Mouse (Mus musculus): ENCODE data around the gene AC129217.1. TPM values are rescaled to one million over a fixed set of nuclear protein-coding genes. Genes with fewer than 3 reads are reported as not detected.

The AC129217.1 gene
- total and polyA plus RNA-seq, 3 experiments, result 0.23 to 53.4 TPM; not detected in 1

- TF ChIP-seq MAFK (IDR thresholded peaks at IDR 0.05; ENCODE audit: borderline replicate concordance, low read depth, low read length) (no peak; the same call in 1 of the 2 replicates), ZMIZ1 (IDR thresholded peaks at IDR 0.05; ENCODE audit: low read depth, low read length) (peak; percentile 79; the same call in 1 of the 2 replicates), MYB (IDR thresholded peaks at IDR 0.05; ENCODE audit: low read depth, low read length) (no peak), MXI1 (IDR thresholded peaks at IDR 0.05; ENCODE audit: low read depth, low read length) (peak; percentile 100)
Observed at GRCm38 (mm10) chr19:8880311-8881033, 50.9 kb downstream of the AC129217.1 start, which contains the start of gene Uqcc3 (continued).

GRCm38 (mm10) chr19:8881034-8881392 is 51.4 kb downstream of the AC129217.1 start:
- Histone ChIP-seq H3K79me2 (ENCODE audit: control insufficient read depth, insufficient read depth, low read length, poor library complexity) (peaks cover 7% of the 10 kb centered on the region), H3K27ac (ENCODE audit: control insufficient read depth, low read depth, low read length) (0 out of 2 replicates have a peak overlapping the region, but pooled peaks have one; percentile 3), H3K36me3 (ENCODE audit: control insufficient read depth in 1 of 2, insufficient read depth in 2 of 2, low read length in 2 of 2) (peaks cover 0 to 6% of the 10 kb centered on the region in 2 experiments; a peak in 3 of 4 replicates), H3K27me3 (ENCODE audit: control insufficient read depth in 1 of 2, insufficient read depth in 2 of 2, low read length in 2 of 2) (no peaks in the 10 kb centered on the region), H3K9ac (ENCODE audit: control insufficient read depth, low read depth, low read length, poor library complexity, severe bottlenecking) (peak overlapping the region; percentile 77), H3K4me1 (ENCODE audit: control insufficient read depth in 1 of 2, insufficient read depth in 2 of 2, low read length in 2 of 2) (0 out of 4 replicates have a peak, but pooled peaks cover 0 to 2% of the 10 kb centered on the region in 2 experiments), H3K9me3 (replicated peaks; ENCODE audit: insufficient read depth, low read length) (no peaks in the 10 kb centered on the region), H3K4me3 (ENCODE audit: control insufficient read depth in 1 of 2, insufficient read depth in 1 of 2, low read depth in 2 of 2, low read length in 2 of 2) (peak overlapping the region; percentile 62 to 82)
- TF ChIP-seq MAZ (IDR thresholded peaks at IDR 0.05; ENCODE audit: low read depth, low read length) (no peak), MYC (IDR thresholded peaks at IDR 0.05; ENCODE audit: low read depth, low read length) (no peak), ZNF384 (IDR thresholded peaks at IDR 0.05; ENCODE audit: low read depth, low read length) (0 out of 2 replicates have a peak, but pooled peaks have one; percentile 4)
- no peak for DNase-seq (ENCODE audit: low read depth, low spot score)

- peaks cover 14% of the 10 kb centered on the region for H3K79me2 ChIP-seq (ENCODE audit: control insufficient read depth, insufficient read depth, low read length, poor library complexity)
Observed at GRCm38 (mm10) chr19:8883616-8884015, 54.0 kb downstream of the AC129217.1 start, which contains the start of the genes Lbhd1 and Gm49403. Gene Lbhd1, plus strand, starts transcription at chr19:8883732. Gene Gm49403, plus strand, starts transcription at chr19:8883930.

More at GRCm38 (mm10) chr19:8883616-8884015, 54.0 kb downstream of the AC129217.1 start, which contains the start of the genes Lbhd1 and Gm49403:
- peaks cover 0 to 10% of the 10 kb centered on the region in 2 experiments; a peak in 1 of 4 replicates for H3K4me1 ChIP-seq (ENCODE audit: control insufficient read depth in 1 of 2, insufficient read depth in 2 of 2, low read length in 2 of 2)
- no peaks in the 10 kb centered on the region for H3K9me3 ChIP-seq (replicated peaks; ENCODE audit: insufficient read depth, low read length)
- no peak for TF ChIP-seq RAD21 (IDR thresholded peaks at IDR 0.05; ENCODE audit: low read depth, low read length)
- no peak for TF ChIP-seq MYC (IDR thresholded peaks at IDR 0.05; ENCODE audit: low read depth, low read length)
- no peak for TF ChIP-seq NELFE (IDR thresholded peaks at IDR 0.05; ENCODE audit: low read depth, low read length)
- no peak for TF ChIP-seq GABPA (IDR thresholded peaks at IDR 0.05; ENCODE audit: low read depth, low read length)
- no peak for TF ChIP-seq EP300 (IDR thresholded peaks at IDR 0.05; ENCODE audit: low read depth in 1 of 2, low read length in 2 of 2)
- no peak for TF ChIP-seq USF2 (IDR thresholded peaks at IDR 0.05; ENCODE audit: borderline replicate concordance in 1 of 2, insufficient read depth in 1 of 2, low read depth in 1 of 2, low read length in 2 of 2)
- TF ChIP-seq MXI1 (IDR thresholded peaks at IDR 0.05; ENCODE audit: low read depth, low read length), result no peak
- TF ChIP-seq BHLHE40 (IDR thresholded peaks at IDR 0.05; ENCODE audit: borderline replicate concordance, low read depth, low read length), result no peak
- H3K9ac ChIP-seq (ENCODE audit: control insufficient read depth, low read depth, low read length, poor library complexity, severe bottlenecking), result no peak within 1 kb of the TSS
- no peaks in the 10 kb centered on the region for H3K27me3 ChIP-seq (ENCODE audit: control insufficient read depth in 1 of 2, insufficient read depth in 2 of 2, low read length in 2 of 2)
- H3K27ac ChIP-seq (ENCODE audit: control insufficient read depth, low read depth, low read length), result no peak within 1 kb of the TSS
- H3K36me3 ChIP-seq (ENCODE audit: control insufficient read depth in 1 of 2, insufficient read depth in 2 of 2, low read length in 2 of 2), result peaks cover 0 to 18% of the 10 kb centered on the region in 2 experiments; a peak in 2 of 4 replicates
- no peak within 1 kb of the TSS for H3K4me3 ChIP-seq (ENCODE audit: control insufficient read depth in 1 of 2, insufficient read depth in 1 of 2, low read depth in 2 of 2, low read length in 2 of 2)
- DNase-seq (ENCODE audit: low read depth, low spot score), result no peak
